ENCODE assay signal across 11 mouse cellular contexts in genomic region chr8:111658819-111659423, GRCm38 (mm10). TPM values are rescaled to one million over a fixed set of nuclear protein-coding genes. Genes with fewer than 3 reads are reported as not detected.
A peak's percentile ranks its signal among the peaks of the same experiment; 100 is the strongest.
DNase-seq lines count a peak whose midpoint lies in the region; ATAC-seq lines count a peak whose summit lies in the region.
"Had no signal": no experiment of that assay in that cellular context is flagged by ENCODE, and none has a peak within 500 bp of the region (broad histone marks: within the 10 kb centered on the region; RNA-seq: fewer than 3 reads in every experiment).

No protein-coding gene starts in this region.

- H3K9ac ChIP-seq in heart, embryonic 14.5 days (ENCODE audit: low read length) = peak overlapping the region; percentile 21; the same call in 1 of the 2 replicates
- H3K9ac ChIP-seq: lung, embryonic 15.5 days had no signal

- no peaks in the 10 kb centered on the region for H3K9me3 ChIP-seq in heart, embryonic 14.5 days (ENCODE audit: control insufficient read depth, low read length)
- H3K9me3 ChIP-seq: lung, embryonic 15.5 days had no signal

- peaks cover 2 to 9% of the 10 kb centered on the region in 2 experiments; a peak in 3 of 4 replicates for H3K4me1 ChIP-seq in heart, embryonic 14.5 days (ENCODE audit: control insufficient read depth in 2 of 2, insufficient read depth in 2 of 2, low read length in 2 of 2)
- H3K4me1 ChIP-seq: lung, embryonic 15.5 days had no signal

- H3K4me2 ChIP-seq in heart, embryonic 14.5 days (ENCODE audit: low read length) = no peak overlapping the region
- H3K4me2 ChIP-seq: lung, embryonic 15.5 days had no signal

- no peaks in the 10 kb centered on the region for H3K27me3 ChIP-seq in heart, embryonic 14.5 days (ENCODE audit: control insufficient read depth, insufficient read depth, low read length)
- H3K27me3 ChIP-seq in splenic B cell, adult 2 months (ENCODE audit: control insufficient read depth, insufficient read depth, low read length, poor library complexity, severe bottlenecking) = no peaks in the 10 kb centered on the region
- H3K27me3 ChIP-seq: lung, embryonic 15.5 days had no signal

- peak overlapping the region; percentile 45 to 65; a peak in 3 of 4 replicates for H3K27ac ChIP-seq in heart, embryonic 14.5 days (replicated peaks in 1 of 2; ENCODE audit: control insufficient read depth in 1 of 2, insufficient read depth in 1 of 2, low read depth in 2 of 2, low read length in 2 of 2)
- H3K27ac ChIP-seq: lung, embryonic 15.5 days had no signal

- no peak overlapping the region for H3K4me3 ChIP-seq in heart, embryonic 14.5 days (ENCODE audit: control insufficient read depth in 1 of 2, insufficient read depth in 1 of 2, low read depth in 1 of 2, low read length in 2 of 2)
- H3K4me3 ChIP-seq: lung, embryonic 15.5 days had no signal

- WGBS in heart, embryonic 14.5 days = 43% methylated on average over 6 of the region's 6 CpGs

- ATAC-seq in heart, embryonic 14.5 days (ENCODE audit: insufficient number of reproducible peaks, insufficient read depth, low FRiP score, low read depth) = peak; percentile 48

- H3K36me3 ChIP-seq in heart, embryonic 14.5 days (ENCODE audit: control insufficient read depth, insufficient read depth, low read length) = peaks cover 21% of the 10 kb centered on the region
- no peaks in the 10 kb centered on the region for H3K36me3 ChIP-seq in splenic B cell, adult 2 months (ENCODE audit: control insufficient read depth, insufficient read depth, low read length, poor library complexity, severe bottlenecking)

- peak; percentile 26 for DNase-seq in adrenal gland, postnatal 10 days
- no peak for DNase-seq in adrenal gland, adult 8-10 months
- DNase-seq in lung, postnatal 10 days = peak; percentile 8
- DNase-seq in lung, postnatal 36 days = no peak
- DNase-seq in splenic B cell, adult 2 months (ENCODE audit: low read depth, low spot score) = peak; percentile 57
- no peak for DNase-seq in cerebellum, postnatal 10 days
- DNase-seq in spleen, postnatal 14 days (ENCODE audit: low spot score in 2 of 2) = no peak
- DNase-seq: kidney, adult 9 months; thymus, postnatal 36 days had no signal

RNA-seq across cellular contexts. Expression of gene Zfp1, which starts 15.7 kb away (rescaled TPM):
- 10 to 100 TPM in 1 of 2 experiments, 1 to 10 TPM in 1; 9.0 to 12.1 TPM for total RNA-seq in adrenal gland, postnatal 10 days (2021)
- total RNA-seq in adrenal gland, adult 8-10 months (2022) = 10 to 100 TPM in 2 of 4 experiments, 1 to 10 TPM in 2; 7.9 to 11.6 (median 9.7) TPM
- polyA plus RNA-seq in heart, embryonic 14.5 days (2014; fragmentation: Nextera tagmentation; extraction: Ambion mirVana) = 14.6 and 17.5 TPM in 2 replicates

RNA-seq across cellular contexts. Expression of gene Ldhd, which starts 28.7 kb away (rescaled TPM):
- 10 to 100 TPM; 20.4 to 23.4 TPM for total RNA-seq in adrenal gland, postnatal 10 days (2021)
- total RNA-seq in adrenal gland, adult 8-10 months (2022) = 100 to 1,000 TPM in 1 of 4 experiments, 10 to 100 TPM in 3; 58.4 to 109 (median 76.4) TPM
- polyA plus RNA-seq in heart, embryonic 14.5 days (2014; fragmentation: Nextera tagmentation; extraction: Ambion mirVana) = 0.74 and 0.85 TPM in 2 replicates

RNA-seq across cellular contexts. Expression of gene Ctrb1, which starts 31.9 kb away (rescaled TPM):
- total RNA-seq in adrenal gland, postnatal 10 days (2021) = under 1 TPM in 1 of 2 experiments, not detected in 1; 0.42 TPM
- not detected for total RNA-seq in adrenal gland, adult 8-10 months (2022)
- polyA plus RNA-seq in heart, embryonic 14.5 days (2014; fragmentation: Nextera tagmentation; extraction: Ambion mirVana) = not detected in 2 replicates

Comparison
In these comparisons a context has a peak if more than half of its experiments do, and no peak if none do; other contexts are left out.
1. DNase-seq: peak in adrenal gland, postnatal 10 days (single experiment), lung, postnatal 10 days (single experiment) and splenic B cell, adult 2 months (single experiment); none in adrenal gland, adult 8-10 months (single experiment), lung, postnatal 36 days (single experiment), cerebellum, postnatal 10 days (0 of 2) and spleen, postnatal 14 days (0 of 2).